Mouse (Mus musculus) adrenal gland, adult (tissue): ENCODE results near the gene Gm20917.
"Not testable (repeated sequence)": the region's sequence is repeated elsewhere in the genome, so short reads cannot be mapped to it uniquely, and the experiment has no call there.

Experiments used
- DNase-seq, 2 experiments: peaks; one replicate each; pipeline ENCODE4 v3.0.0; 2022 to 2023; ENCODE audit warnings: low spot score in 1 of 2; ENCODE audit not compliant: inconsistent age in 2 of 2

Gene Gm20917

GRCm38 (mm10) chrY:79151022-79151421, at the start of gene Gm20917:
Gene Gm20917, minus strand, starts transcription at chrY:79151122.
- not testable (repeated sequence) for DNase-seq
